ENCODE assay signal across 16 mouse cellular contexts in genomic region chr1:36457388-36458014, GRCm38 (mm10). TPM values are rescaled to one million over a fixed set of nuclear protein-coding genes. Genes with fewer than 3 reads are reported as not detected.
DNase-seq lines count a peak whose midpoint lies in the region; ATAC-seq lines count a peak whose summit lies in the region.
"Had no signal": no experiment of that assay in that cellular context is flagged by ENCODE, and none has a peak within 500 bp of the region (broad histone marks: within the 10 kb centered on the region; RNA-seq: fewer than 3 reads in every experiment).

No protein-coding gene starts in this region.

- no peak overlapping the region for H3K9ac ChIP-seq in heart, embryonic 15.5 days
- no peak overlapping the region; the same call in 1 of the 2 replicates for H3K9ac ChIP-seq in limb, embryonic 12.5 days (replicated peaks)
- H3K9ac ChIP-seq: kidney, embryonic 15.5 days; limb, embryonic 13.5 days had no signal

- H3K36me3 ChIP-seq in heart, embryonic 15.5 days: no peaks in the 10 kb centered on the region
- H3K36me3 ChIP-seq in megakaryocyte, embryonic 14.5 days (replicated peaks; ENCODE audit: low read length): peaks cover 8% of the 10 kb centered on the region
- no peaks in the 10 kb centered on the region for H3K36me3 ChIP-seq in limb, embryonic 12.5 days
- H3K36me3 ChIP-seq: kidney, embryonic 15.5 days; limb, embryonic 13.5 days had no signal

- WGBS in heart, embryonic 15.5 days: 15% methylated on average over 7 of the region's 7 CpGs
- WGBS in limb, embryonic 12.5 days: 29% methylated on average over 7 of the region's 7 CpGs

- 0 out of 2 replicates have a peak overlapping the region, but pooled peaks have one; percentile 15 for H3K27ac ChIP-seq in heart, embryonic 15.5 days
- H3K27ac ChIP-seq in limb, embryonic 12.5 days: 0 out of 2 replicates have a peak overlapping the region, but pooled peaks have one; percentile 19
- H3K27ac ChIP-seq: gastrocnemius, adult 2 months; kidney, embryonic 15.5 days; layer of hippocampus, adult 2 months; limb, embryonic 13.5 days had no signal

- no peaks in the 10 kb centered on the region for H3K9me3 ChIP-seq in heart, embryonic 15.5 days (replicated peaks)
- peaks cover 7% of the 10 kb centered on the region; the same call in 1 of the 2 replicates for H3K9me3 ChIP-seq in megakaryocyte, embryonic 14.5 days
- no peaks in the 10 kb centered on the region for H3K9me3 ChIP-seq in limb, embryonic 12.5 days
- H3K9me3 ChIP-seq: kidney, embryonic 15.5 days had no signal

- no peak overlapping the region for H3K4me2 ChIP-seq in heart, embryonic 15.5 days
- H3K4me2 ChIP-seq in limb, embryonic 12.5 days: no peak overlapping the region
- H3K4me2 ChIP-seq: kidney, embryonic 15.5 days; limb, embryonic 13.5 days; midbrain, embryonic 11.5 days had no signal

- DNase-seq in heart, postnatal 4 days: no peak
- DNase-seq in urinary bladder, postnatal 10 days (ENCODE audit: low spot score): no peak
- DNase-seq: adrenal gland, postnatal 14 days; cerebellum, adult 2 months; gastrocnemius, adult 2 months; heart, postnatal 10 days had no signal

- ATAC-seq in heart, embryonic 15.5 days (replicated peaks; ENCODE audit: insufficient number of reproducible peaks, insufficient read depth, low FRiP score, low read depth): no peak
- ATAC-seq in megakaryocyte, adult 5-6 weeks (ENCODE audit: poor library complexity, severe bottlenecking): no peak
- ATAC-seq in limb, embryonic 12.5 days (ENCODE audit: insufficient number of reproducible peaks, insufficient read depth, low FRiP score, low TSS enrichment, low read depth): no peak
- no peak for ATAC-seq in erythroblast, adult 5-6 weeks (replicated peaks; ENCODE audit: low FRiP score, poor library complexity, severe bottlenecking)
- ATAC-seq: forebrain, embryonic 16.5 days had no signal

- no peak overlapping the region for H3K4me3 ChIP-seq in heart, embryonic 15.5 days
- peak overlapping the region; percentile 77 for H3K4me3 ChIP-seq in megakaryocyte, embryonic 14.5 days (replicated peaks)
- H3K4me3 ChIP-seq in limb, embryonic 12.5 days (replicated peaks): no peak overlapping the region
- H3K4me3 ChIP-seq: gastrocnemius, adult 2 months; kidney, embryonic 15.5 days; layer of hippocampus, adult 2 months; limb, embryonic 13.5 days had no signal

- H3K27me3 ChIP-seq in heart, embryonic 15.5 days: no peaks in the 10 kb centered on the region
- H3K27me3 ChIP-seq in megakaryocyte, embryonic 14.5 days (replicated peaks): no peaks in the 10 kb centered on the region
- H3K27me3 ChIP-seq in limb, embryonic 12.5 days: no peaks in the 10 kb centered on the region
- H3K27me3 ChIP-seq: kidney, embryonic 15.5 days; limb, embryonic 13.5 days had no signal

- H3K4me1 ChIP-seq in heart, embryonic 15.5 days (replicated peaks): peaks cover 9% of the 10 kb centered on the region; the same call in 1 of the 2 replicates
- peaks cover 88% of the 10 kb centered on the region for H3K4me1 ChIP-seq in megakaryocyte, embryonic 14.5 days
- H3K4me1 ChIP-seq in limb, embryonic 12.5 days (replicated peaks): peaks cover 6% of the 10 kb centered on the region; the same call in 1 of the 2 replicates
- H3K4me1 ChIP-seq: kidney, embryonic 15.5 days had no signal

RNA-seq across cellular contexts. Expression of gene Lman2l, which starts 12.4 kb away (rescaled TPM):
- 41.5 and 48.2 TPM in 2 replicates for polyA plus RNA-seq in heart, embryonic 15.5 days (2015; fragmentation: Nextera tagmentation; extraction: Ambion mirVana)
- total RNA-seq in heart, postnatal 4 days (2021): 10 to 100 TPM; 16.0 to 20.6 TPM
- polyA plus RNA-seq in megakaryocyte, embryonic 14.5 days (2012; ENCODE audit: insufficient read depth, low replicate concordance): 1.1 and 6.7 TPM in 2 replicates
- 23.9 and 25.4 TPM in 2 replicates for total RNA-seq in megakaryocyte, adult 5-6 weeks (2015)
- total RNA-seq in megakaryocyte, adult 5-6 weeks (2017): 14.4 and 15.8 TPM in 2 replicates
- 63.9 and 65.1 TPM in 2 replicates for polyA plus RNA-seq in limb, embryonic 12.5 days (2016; fragmentation: Nextera tagmentation; extraction: Ambion mirVana)
- 6.9 and 7.5 TPM in 2 replicates for total RNA-seq in erythroblast, adult 5-6 weeks (2015; ENCODE audit: low replicate concordance)
- total RNA-seq in erythroblast, adult 5-6 weeks (2017; ENCODE audit: low replicate concordance): 1.7 and 3.2 TPM in 2 replicates

RNA-seq across cellular contexts. Expression of gene Cnnm4, which starts 13.9 kb away (rescaled TPM):
- 5.4 and 6.9 TPM in 2 replicates for polyA plus RNA-seq in heart, embryonic 15.5 days (2015; fragmentation: Nextera tagmentation; extraction: Ambion mirVana)
- total RNA-seq in heart, postnatal 4 days (2021): 1 to 10 TPM; 4.4 to 4.8 TPM
- 7.7 and 8.4 TPM in 2 replicates for polyA plus RNA-seq in megakaryocyte, embryonic 14.5 days (2012; ENCODE audit: insufficient read depth, low replicate concordance)
- 17.8 and 22.7 TPM in 2 replicates for total RNA-seq in megakaryocyte, adult 5-6 weeks (2015)
- 15.2 and 16.3 TPM in 2 replicates for total RNA-seq in megakaryocyte, adult 5-6 weeks (2017)
- polyA plus RNA-seq in limb, embryonic 12.5 days (2016; fragmentation: Nextera tagmentation; extraction: Ambion mirVana): 16.8 and 17.7 TPM in 2 replicates
- 1.5 and 2.3 TPM in 2 replicates for total RNA-seq in erythroblast, adult 5-6 weeks (2015; ENCODE audit: low replicate concordance)
- total RNA-seq in erythroblast, adult 5-6 weeks (2017; ENCODE audit: low replicate concordance): 1.5 and 3.2 TPM in 2 replicates

RNA-seq across cellular contexts. Expression of gene Cnnm3, which starts 54.2 kb away (rescaled TPM):
- polyA plus RNA-seq in heart, embryonic 15.5 days (2015; fragmentation: Nextera tagmentation; extraction: Ambion mirVana): 2.4 and 3.5 TPM in 2 replicates
- 10 to 100 TPM; 14.9 to 15.7 TPM for total RNA-seq in heart, postnatal 4 days (2021)
- polyA plus RNA-seq in megakaryocyte, embryonic 14.5 days (2012; ENCODE audit: insufficient read depth, low replicate concordance): 9.6 and 10.5 TPM in 2 replicates
- 14.4 and 15.1 TPM in 2 replicates for total RNA-seq in megakaryocyte, adult 5-6 weeks (2015)
- 6.8 and 11.1 TPM in 2 replicates for total RNA-seq in megakaryocyte, adult 5-6 weeks (2017)
- polyA plus RNA-seq in limb, embryonic 12.5 days (2016; fragmentation: Nextera tagmentation; extraction: Ambion mirVana): 4.4 and 5.9 TPM in 2 replicates
- total RNA-seq in erythroblast, adult 5-6 weeks (2015; ENCODE audit: low replicate concordance): 7.9 and 8.8 TPM in 2 replicates
- total RNA-seq in erythroblast, adult 5-6 weeks (2017; ENCODE audit: low replicate concordance): 5.7 and 7.4 TPM in 2 replicates
